Mouse (Mus musculus): ENCODE measurements around the gene Mturn. TPM values are rescaled to one million over a fixed set of nuclear protein-coding genes. Genes with fewer than 3 reads are reported as not detected.

Mturn gene
- polyA plus RNA-seq, 1 experiment from 2014 or later, result 7.1 TPM

DNA sequence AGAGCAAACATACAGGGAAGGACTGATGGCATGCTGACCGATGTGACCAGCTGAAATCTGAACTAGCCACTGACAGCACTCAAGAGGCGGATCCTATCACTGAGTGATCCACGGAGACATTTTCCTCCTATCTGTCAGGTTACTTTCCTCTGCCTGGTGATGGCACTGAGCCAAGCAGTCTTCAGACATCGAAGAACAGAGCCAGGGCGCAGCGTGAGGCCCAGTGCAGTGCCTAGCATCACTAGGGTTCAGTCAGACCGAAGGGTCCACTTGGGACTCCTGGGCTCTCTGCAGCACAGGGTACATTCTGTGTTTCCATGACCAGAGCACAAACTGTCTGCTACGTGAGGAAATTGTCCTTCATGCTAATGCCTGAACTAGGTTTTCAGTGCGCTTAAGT lies 20.5 kb downstream of the Mturn start:
- Histone ChIP-seq H3K4me1 (replicated peaks) (peaks cover 8% of the 10 kb centered on the region), H3K27ac (no peak overlapping the region)
- WGBS, result 70% methylated on average over 9 of the region's 9 CpGs

DNA sequence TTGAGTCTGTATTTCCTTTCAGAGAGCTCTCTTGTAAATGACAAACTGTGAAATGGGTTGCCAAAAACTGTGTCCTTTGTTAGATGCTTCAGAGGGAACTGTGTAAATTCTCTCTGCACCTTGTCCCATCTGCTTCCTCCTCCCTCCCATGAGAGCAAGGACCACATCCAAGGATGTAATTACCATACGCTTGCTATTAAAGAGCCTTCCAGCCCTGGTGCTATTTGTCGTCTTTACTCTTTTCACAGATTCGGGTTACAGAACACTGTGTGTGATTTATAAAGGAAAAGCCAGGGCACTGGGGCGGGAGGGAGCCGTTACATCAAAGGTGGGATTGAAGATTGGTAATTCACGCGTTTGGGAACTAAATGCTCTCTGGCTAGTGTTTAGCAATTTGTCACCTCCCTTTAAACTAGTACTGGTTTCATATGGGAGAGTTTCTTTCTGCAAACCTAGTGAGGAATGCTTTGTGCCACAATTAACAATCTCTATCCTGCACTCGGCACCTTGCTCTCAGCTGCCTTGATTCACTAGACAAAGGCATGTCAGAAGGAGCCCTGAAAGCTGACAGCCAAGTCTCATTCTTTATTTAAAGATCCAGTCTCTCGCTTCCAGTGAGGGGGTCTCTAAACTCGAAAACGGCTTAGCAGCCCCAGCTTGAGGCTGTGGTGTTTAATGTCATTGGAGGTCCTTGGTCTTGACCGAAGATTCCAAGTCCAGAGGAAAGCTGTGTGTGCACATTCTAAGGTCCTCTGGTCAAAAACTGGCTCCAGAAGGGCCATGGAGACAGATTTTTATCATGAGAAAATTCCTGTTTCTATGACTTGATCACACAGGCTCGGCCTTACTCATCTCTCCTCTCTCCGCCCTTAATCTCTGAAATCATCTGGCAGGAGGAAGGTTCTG lies 22.5 kb downstream of the Mturn start:
- Histone ChIP-seq H3K4me3 (replicated peaks) (no peak overlapping the region), H3K4me1 (replicated peaks) (peaks cover 6% of the 10 kb centered on the region; the same call in 1 of the 2 replicates), H3K9ac (no peak overlapping the region), H3K27me3 (replicated peaks) (peaks cover 13% of the 10 kb centered on the region; the same call in 1 of the 2 replicates), H3K9me3 (no peaks in the 10 kb centered on the region), H3K36me3 (no peaks in the 10 kb centered on the region), H3K27ac (no peak overlapping the region), H3K4me2 (replicated peaks) (no peak overlapping the region)
- ATAC-seq, result no peak
- 33% methylated on average over 14 of the region's 14 CpGs for WGBS

More for the DNA sequence above, 20.5 kb downstream of the Mturn start:
- H3K27me3 ChIP-seq (replicated peaks), result peaks cover 13% of the 10 kb centered on the region; the same call in 1 of the 2 replicates
- H3K9ac ChIP-seq, result no peak overlapping the region
- no peak overlapping the region for H3K4me2 ChIP-seq (replicated peaks)
- no peaks in the 10 kb centered on the region for H3K36me3 ChIP-seq
- no peak overlapping the region for H3K4me3 ChIP-seq (replicated peaks)
- no peaks in the 10 kb centered on the region for H3K9me3 ChIP-seq
- ATAC-seq, result no peak

DNA sequence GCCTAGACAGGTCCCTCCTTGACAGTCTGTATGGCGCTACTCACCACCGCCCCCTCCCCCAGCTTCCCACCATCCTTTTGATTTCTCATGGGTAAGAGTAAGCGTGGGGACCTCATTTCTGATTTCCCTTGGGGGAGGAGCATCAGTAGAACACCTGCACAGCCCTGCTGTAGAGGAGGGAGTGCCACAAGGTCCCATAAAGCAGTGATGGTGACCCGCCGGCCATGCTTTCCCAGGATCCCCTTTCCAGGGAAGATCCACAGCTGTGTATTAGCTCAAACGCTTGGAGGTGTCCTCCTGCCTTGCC lies 23.1 kb downstream of the Mturn start:
- peaks cover 6% of the 10 kb centered on the region; the same call in 1 of the 2 replicates for H3K4me1 ChIP-seq (replicated peaks)
- peaks cover 13% of the 10 kb centered on the region; the same call in 1 of the 2 replicates for H3K27me3 ChIP-seq (replicated peaks)
- no peaks in the 10 kb centered on the region for H3K9me3 ChIP-seq
- WGBS, result 29% methylated on average over 6 of the region's 6 CpGs
- ATAC-seq, result no peak
- H3K27ac ChIP-seq, result no peak overlapping the region
- H3K36me3 ChIP-seq, result no peaks in the 10 kb centered on the region
- H3K4me2 ChIP-seq (replicated peaks), result no peak overlapping the region
- no peak overlapping the region for H3K4me3 ChIP-seq (replicated peaks)
- H3K9ac ChIP-seq, result no peak overlapping the region

DNA sequence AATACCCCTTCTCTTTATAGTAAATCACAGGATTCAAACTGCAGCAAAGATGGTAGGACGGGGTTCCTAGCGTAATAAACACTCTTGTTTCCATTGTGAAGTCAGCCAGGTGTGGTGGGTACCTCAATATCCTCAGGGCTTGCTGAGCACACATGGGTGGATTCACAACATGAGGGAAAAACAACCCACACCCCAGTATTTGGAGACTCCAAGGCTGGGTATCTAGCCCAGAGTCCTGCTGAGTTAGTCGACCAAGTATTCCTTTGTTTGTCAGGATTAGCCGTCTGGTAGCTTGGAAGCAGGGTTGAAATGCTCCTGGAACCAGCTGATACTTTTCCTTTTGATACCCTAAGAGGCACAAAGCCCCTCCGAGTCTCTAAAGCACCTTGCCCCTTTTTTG lies 23.4 kb downstream of the Mturn start:
- no peak overlapping the region for H3K4me3 ChIP-seq (replicated peaks)
- ATAC-seq, result no peak
- no peak overlapping the region for H3K27ac ChIP-seq
- peaks cover 6% of the 10 kb centered on the region; the same call in 1 of the 2 replicates for H3K4me1 ChIP-seq (replicated peaks)
- H3K9ac ChIP-seq, result no peak overlapping the region
- H3K9me3 ChIP-seq, result no peaks in the 10 kb centered on the region
- 38% methylated on average over 5 of the region's 5 CpGs for WGBS
- no peaks in the 10 kb centered on the region for H3K36me3 ChIP-seq
- H3K27me3 ChIP-seq (replicated peaks), result peaks cover 13% of the 10 kb centered on the region; the same call in 1 of the 2 replicates
- no peak overlapping the region for H3K4me2 ChIP-seq (replicated peaks)

DNA sequence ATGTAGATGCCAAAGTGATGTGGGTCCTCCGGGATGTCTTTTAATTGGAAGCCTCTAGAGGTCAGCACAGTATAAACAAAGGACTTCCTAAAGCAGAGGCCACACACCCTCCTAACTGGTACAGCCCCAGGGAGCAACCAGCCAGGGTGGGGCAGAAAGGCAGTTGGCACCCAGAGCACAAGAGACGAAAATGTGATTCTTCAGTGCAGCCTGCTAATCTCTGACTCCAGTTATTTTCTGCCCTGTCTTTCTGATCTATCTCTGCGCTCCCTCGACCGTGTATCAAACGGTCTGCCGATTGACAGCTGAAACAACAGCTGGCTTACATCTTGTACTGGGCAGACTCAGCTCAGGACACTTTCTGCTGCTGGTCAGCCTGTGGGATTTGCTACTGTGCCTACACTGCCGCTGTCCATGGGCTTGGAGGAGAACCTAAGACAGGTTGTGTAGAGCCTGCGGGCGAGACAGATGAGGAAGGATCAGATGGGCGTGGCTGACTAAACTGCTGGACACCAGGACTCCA lies 24.0 kb downstream of the Mturn start:
- peak; percentile 88 for ATAC-seq
- Histone ChIP-seq H3K4me3 (replicated peaks) (0 out of 2 replicates have a peak overlapping the region, but pooled peaks have one; percentile 6), H3K4me2 (replicated peaks) (peak overlapping the region; percentile 48), H3K9me3 (no peaks in the 10 kb centered on the region), H3K27ac (no peak overlapping the region), H3K9ac (no peak overlapping the region), H3K36me3 (no peaks in the 10 kb centered on the region), H3K27me3 (replicated peaks) (peaks cover 13% of the 10 kb centered on the region; the same call in 1 of the 2 replicates), H3K4me1 (replicated peaks) (peaks cover 6% of the 10 kb centered on the region; the same call in 1 of the 2 replicates)
- WGBS, result 20% methylated on average over 11 of the region's 11 CpGs

DNA sequence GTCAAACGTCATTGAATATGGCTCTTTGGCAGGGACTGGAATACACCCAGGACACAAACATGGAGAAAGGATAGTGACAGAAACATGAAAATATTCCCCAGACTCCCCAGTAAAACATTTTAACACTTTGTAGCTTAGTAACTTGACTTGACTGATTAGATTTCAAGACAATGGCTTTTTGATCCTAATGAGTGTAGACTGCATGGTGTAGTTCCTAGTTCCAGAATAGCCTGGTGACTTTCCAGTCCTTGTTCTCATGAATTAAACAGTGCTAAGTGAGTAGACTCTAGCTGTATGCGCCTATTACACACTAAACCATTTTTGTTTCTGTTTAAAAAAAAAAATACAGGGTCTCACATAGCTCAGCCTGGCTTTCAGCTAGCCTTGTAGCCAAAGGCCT lies 24.7 kb downstream of the Mturn start:
- H3K4me2 ChIP-seq (replicated peaks), result no peak overlapping the region
- no peak for ATAC-seq
- H3K9me3 ChIP-seq, result no peaks in the 10 kb centered on the region
- 66% methylated on average over 2 of the region's 2 CpGs for WGBS
- no peak overlapping the region for H3K4me3 ChIP-seq (replicated peaks)
- no peak overlapping the region for H3K27ac ChIP-seq
- H3K27me3 ChIP-seq (replicated peaks), result peaks cover 13% of the 10 kb centered on the region; the same call in 1 of the 2 replicates
- no peak overlapping the region for H3K9ac ChIP-seq
- H3K36me3 ChIP-seq, result no peaks in the 10 kb centered on the region
- H3K4me1 ChIP-seq (replicated peaks), result peaks cover 6% of the 10 kb centered on the region; the same call in 1 of the 2 replicates

DNA sequence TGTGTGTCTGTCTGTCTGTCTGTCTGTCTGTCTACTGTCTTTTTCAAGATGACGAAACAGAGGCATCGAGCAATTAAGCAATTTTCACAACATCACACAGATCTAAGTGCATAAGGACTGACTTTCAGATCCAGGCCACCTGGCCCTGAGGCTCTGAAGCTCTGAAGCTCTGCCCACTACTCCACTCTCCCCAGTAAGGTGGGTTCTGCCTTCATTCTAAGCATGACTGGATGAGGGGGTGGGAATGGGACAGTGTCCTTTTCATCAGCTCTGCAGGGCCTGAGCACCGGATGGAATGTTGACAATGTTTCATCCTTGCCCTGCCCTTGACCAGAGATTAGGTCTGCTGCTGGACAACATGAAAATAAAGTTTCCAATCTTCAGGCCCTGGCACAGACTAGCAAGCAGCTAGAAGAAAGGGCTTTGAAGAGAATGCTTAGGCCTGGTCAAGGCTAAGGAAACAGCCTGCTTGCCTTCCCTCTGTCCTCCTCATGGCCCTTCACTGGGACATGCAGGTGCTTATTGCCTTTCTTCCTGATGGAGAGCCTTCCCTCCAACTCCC lies 25.3 kb downstream of the Mturn start:
- Histone ChIP-seq H3K9me3 (no peaks in the 10 kb centered on the region), H3K9ac (no peak overlapping the region), H3K36me3 (no peaks in the 10 kb centered on the region), H3K4me3 (replicated peaks) (no peak overlapping the region), H3K27me3 (replicated peaks) (peaks cover 13% of the 10 kb centered on the region; the same call in 1 of the 2 replicates), H3K27ac (no peak overlapping the region), H3K4me2 (replicated peaks) (no peak overlapping the region), H3K4me1 (replicated peaks) (peaks cover 6% of the 10 kb centered on the region; the same call in 1 of the 2 replicates)
- ATAC-seq, result no peak
- 82% methylated on average over 3 of the region's 3 CpGs for WGBS

DNA sequence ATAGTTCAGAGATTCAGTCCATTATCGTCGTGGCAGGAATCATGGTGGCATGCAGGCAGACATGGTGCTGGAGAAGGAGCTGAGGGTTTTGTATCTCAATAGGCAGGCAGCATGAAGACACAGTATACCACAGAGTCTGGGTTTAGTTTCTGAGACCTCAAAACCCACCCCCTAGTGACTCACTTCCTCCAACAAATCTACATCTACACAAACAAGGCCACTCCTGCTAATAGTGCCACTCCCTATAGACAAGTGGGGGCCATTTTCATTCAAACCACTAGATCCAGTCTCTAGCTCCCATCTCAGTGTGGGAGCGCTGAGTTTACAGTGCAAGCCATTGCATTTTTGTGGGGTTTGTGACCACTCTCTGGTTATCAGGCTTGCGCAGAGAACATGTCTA lies 27.2 kb downstream of the Mturn start:
- no peaks in the 10 kb centered on the region for H3K36me3 ChIP-seq
- H3K27ac ChIP-seq, result no peak overlapping the region
- 89% methylated on average over 4 of the region's 4 CpGs for WGBS
- no peaks in the 10 kb centered on the region for H3K9me3 ChIP-seq
- H3K4me3 ChIP-seq (replicated peaks), result no peak overlapping the region
- peaks cover 6% of the 10 kb centered on the region; the same call in 1 of the 2 replicates for H3K4me1 ChIP-seq (replicated peaks)
- no peak overlapping the region for H3K9ac ChIP-seq
- ATAC-seq, result no peak
- H3K27me3 ChIP-seq (replicated peaks), result peaks cover 9% of the 10 kb centered on the region; the same call in 1 of the 2 replicates
- H3K4me2 ChIP-seq (replicated peaks), result no peak overlapping the region

DNA sequence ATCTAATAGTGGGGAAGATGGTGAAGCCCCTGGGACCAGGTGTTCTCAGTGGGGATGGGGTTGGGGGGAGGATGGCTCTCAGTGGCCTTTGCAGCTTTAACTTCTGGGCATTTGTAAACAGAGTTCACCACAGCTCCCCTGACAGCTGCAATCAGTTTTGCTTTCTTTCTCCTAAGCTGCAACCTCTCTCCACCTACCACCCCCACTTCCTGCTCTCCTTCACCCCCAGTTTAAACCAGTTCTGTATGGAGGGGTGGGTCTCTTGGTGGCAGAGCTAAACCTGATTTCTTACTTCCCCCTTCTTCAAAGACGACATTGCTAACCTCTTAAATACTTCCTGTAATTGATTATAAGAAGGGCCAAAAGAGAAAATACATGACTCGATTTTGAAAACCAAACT lies 34.3 kb downstream of the Mturn start:
- Histone ChIP-seq H3K27me3 (replicated peaks) (no peaks in the 10 kb centered on the region), H3K9ac (no peak overlapping the region), H3K4me3 (replicated peaks) (no peak overlapping the region), H3K9me3 (no peaks in the 10 kb centered on the region), H3K36me3 (no peaks in the 10 kb centered on the region), H3K4me1 (replicated peaks) (peaks cover 8% of the 10 kb centered on the region; the same call in 1 of the 2 replicates), H3K4me2 (replicated peaks) (no peak overlapping the region), H3K27ac (no peak overlapping the region)
- ATAC-seq, result no peak
- 21% methylated on average over 2 of the region's 2 CpGs for whole genome bisulfite sequencing

DNA sequence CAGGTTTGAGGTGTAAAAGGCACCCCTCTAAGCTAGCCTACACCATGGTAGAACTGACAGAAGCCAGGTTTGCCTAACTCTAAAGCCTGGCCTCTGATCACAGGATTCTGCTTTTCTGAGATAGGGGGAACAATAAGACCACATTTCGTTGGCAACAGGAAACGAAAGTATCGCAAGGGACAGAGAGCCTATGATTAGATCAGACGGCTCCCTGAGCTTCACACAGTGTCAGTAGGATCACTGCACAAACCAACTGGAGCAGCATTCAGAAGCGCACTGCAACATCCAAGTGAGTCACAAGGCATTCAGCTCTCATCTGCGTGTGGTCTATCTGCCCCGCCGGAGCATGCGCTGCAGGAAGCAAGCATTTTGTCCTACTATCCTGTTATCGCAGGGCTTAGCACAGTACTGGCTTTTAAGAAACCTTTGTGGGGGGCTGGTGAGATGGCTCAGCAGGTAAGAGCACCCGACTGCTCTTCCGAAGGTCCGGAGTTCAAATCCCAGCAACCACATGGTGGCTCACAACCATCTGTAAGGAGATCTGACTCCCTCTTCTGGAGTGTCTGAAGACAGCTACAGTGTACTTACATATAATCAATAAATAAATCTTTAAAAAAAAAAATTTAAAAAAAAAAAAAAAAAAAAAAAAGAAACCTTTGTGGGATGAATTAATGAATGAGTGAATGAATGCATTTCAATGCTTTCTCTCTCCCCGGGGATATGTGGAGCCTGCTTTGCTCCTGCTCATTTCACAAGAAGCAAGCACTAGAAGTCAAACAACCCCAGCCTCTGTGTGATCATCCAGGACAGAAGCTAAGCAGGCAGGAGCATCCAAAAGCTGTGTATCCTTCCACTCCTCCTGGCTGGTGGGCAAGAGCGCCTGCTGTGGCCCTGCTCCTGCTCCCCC lies 37.6 kb downstream of the Mturn start:
- Histone ChIP-seq H3K4me3 (replicated peaks) (no peak overlapping the region), H3K27me3 (replicated peaks) (no peaks in the 10 kb centered on the region), H3K9ac (no peak overlapping the region), H3K9me3 (no peaks in the 10 kb centered on the region), H3K27ac (no peak overlapping the region), H3K4me1 (replicated peaks) (peaks cover 8% of the 10 kb centered on the region; the same call in 1 of the 2 replicates), H3K4me2 (replicated peaks) (no peak overlapping the region), H3K36me3 (no peaks in the 10 kb centered on the region)
- ATAC-seq, result 0 out of 2 replicates have a peak, but pooled peaks have one; percentile 6
- 72% methylated on average over 15 of the region's 15 CpGs for WGBS

DNA sequence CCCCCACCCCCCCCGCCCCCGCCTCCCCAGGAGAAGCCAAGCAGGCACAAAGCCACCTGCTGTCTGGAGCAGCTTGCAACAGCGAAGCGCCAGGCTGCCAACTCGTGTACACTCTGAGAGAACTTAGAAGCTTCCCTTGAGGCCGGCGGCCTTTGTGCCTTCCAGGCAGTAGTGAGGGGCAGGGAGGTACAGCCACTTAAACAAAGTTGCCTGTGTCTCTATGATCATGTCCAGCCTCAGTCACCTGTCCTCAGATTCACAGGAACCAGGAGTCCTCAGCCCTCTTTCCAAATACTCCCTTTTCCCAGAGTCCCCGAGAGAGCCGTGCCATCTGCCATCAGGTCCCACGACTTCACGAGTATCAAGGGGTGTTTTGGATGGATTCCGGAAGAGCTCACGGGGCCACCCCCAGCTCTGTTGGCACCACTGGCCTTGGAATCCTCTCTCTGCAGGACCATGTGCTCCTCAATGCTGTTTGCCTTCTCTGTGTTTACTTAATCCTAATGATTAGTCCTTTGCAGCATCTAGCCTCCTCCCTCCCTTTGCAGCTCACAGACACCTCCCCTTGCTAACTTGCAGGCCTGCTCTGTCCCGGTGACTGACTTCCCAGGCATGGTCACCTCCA lies 38.4 kb downstream of the Mturn start:
- ATAC-seq, result peak; percentile 45
- no peak overlapping the region for H3K4me3 ChIP-seq (replicated peaks)
- no peak overlapping the region for H3K4me2 ChIP-seq (replicated peaks)

More for the DNA sequence above, 38.4 kb downstream of the Mturn start:
- no peak overlapping the region for H3K27ac ChIP-seq
- H3K9ac ChIP-seq, result no peak overlapping the region
- WGBS, result 34% methylated on average over 14 of the region's 14 CpGs
- no peaks in the 10 kb centered on the region for H3K36me3 ChIP-seq
- peaks cover 8% of the 10 kb centered on the region; the same call in 1 of the 2 replicates for H3K4me1 ChIP-seq (replicated peaks)
- H3K9me3 ChIP-seq, result no peaks in the 10 kb centered on the region
- H3K27me3 ChIP-seq (replicated peaks), result no peaks in the 10 kb centered on the region
